Mouse (Mus musculus) cerebellum, adult 8-10 months (tissue): Measurements from ENCODE around the gene Dusp6.
"Not testable (repeated sequence)": the region's sequence is repeated elsewhere in the genome, so short reads cannot be mapped to it uniquely, and the experiment has no call there.

Source experiments
- DNase-seq: peaks from one replicate; pipeline ENCODE4 v3.0.0; 2022

The Dusp6 gene

DNA sequence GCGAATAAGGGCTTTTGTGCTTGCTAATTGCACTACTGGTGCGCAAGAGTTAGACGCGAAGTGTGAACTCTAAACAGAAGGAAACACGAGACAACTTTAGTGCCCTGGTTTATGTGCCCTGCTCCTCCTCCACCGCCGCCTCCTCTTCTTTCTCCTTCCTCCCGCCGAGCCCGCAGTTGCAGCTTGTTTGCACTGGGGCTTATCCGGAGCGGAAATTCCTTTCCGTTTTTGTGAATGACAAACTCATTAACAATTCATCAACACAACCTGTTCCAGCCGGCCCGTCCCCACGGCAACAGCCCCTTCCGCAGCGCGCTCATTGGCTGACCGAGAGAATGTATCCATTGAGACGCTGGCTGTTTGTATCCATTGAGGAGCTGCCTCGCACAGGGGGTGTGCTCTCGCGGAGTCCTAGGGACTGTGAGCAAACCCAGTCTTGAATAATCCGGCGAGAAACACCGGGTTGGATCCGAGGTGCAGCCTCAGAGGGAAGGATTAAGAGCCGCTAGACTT is at the start of gene Dusp6:
Dusp6 (plus strand) TSS at position 365 of the 513 bp plus-strand sequence.
- peak; percentile 81 for DNase-seq

DNA sequence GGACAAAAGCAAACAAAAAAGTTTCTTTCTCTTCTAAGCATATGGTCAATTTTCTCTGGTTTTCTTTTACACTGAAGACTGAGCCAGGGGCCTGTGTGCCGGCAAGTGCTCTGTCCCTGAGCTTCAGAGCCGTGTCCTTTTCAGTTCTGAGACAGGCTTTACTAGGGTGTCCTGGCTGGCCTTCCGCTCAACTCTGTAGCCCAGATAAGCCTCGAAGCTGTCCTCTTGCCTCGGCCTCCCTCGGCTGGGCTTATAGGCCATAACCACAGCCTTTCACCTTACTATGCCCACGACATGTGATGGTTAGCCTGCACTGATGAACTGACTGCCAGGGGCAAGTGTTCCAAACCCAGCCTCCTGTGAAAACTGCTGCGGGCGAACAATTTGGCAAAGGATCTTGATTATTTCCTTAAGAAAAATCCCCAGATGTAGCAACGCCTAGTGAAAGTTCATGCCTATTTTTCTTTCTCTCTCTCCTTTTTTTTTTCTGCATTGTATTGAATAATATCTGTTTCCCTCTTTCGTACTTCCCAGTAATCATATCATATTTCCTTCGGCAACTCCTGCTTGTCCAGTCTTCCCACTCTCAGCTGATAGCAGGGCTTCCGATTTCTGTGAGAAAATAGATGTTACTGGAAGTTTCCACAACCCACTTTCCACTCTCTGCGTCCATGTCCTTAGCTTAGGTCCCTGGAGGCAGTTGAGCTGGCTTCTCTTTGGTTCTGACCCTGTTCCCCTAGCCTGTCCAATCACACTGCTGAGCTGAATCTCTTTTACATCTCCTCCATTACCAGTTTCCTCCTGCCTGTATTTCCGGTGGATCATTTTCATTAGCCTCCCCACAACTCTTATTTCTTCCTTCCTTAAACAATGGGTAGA is 48.4 kb upstream of the Dusp6 start:
- no peak for DNase-seq

DNA sequence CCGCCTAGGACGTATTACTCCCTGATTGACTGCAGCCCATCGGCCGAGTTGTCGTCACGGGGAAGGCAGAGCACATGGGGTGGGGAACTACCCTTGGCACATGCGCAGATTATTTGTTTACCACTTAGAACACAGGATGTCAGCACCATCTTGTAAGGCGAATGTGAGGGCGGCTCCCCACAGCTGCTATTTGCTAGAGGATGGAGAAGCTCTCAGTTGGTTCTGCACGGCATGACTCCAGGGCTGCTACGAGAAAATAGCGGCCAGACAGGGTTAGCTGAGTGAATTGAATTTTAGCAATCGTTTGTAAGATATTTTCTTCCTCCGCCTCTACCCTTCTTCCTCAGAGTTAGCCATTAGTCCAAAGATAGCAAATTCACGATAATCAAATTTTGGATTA is 46.5 kb upstream of the Dusp6 start:
- not testable (repeated sequence) for DNase-seq

GRCm38 (mm10) chr10:99221540-99221939 is 41.5 kb upstream of the Dusp6 start:
- no peak for DNase-seq

DNA sequence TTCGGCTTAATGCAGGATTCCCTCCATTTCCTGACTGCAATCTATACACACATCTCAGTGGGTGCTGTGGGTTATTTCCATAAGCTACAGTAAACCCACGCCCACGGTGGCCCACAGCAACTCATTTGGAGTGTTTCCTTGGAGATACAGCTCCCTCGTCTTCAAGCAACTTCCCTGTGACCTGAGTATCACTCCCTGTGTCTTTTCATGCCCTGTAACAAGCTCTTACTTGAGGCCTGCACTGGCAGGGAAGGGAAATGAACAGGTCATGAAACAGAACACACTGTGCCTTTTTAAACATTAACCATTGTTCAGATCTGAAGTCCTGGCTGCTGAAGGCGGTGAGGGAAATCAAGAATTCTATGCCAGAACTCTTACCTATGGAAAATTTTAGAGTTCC is 40.3 kb upstream of the Dusp6 start:
- no peak for DNase-seq

GRCm38 (mm10) chr10:99224218-99224617 is 38.8 kb upstream of the Dusp6 start:
- DNase-seq, result no peak

- no peak for DNase-seq
These were observed 36.2 kb upstream of the Dusp6 start for GRCm38 (mm10) chr10:99226782-99227181.

DNA sequence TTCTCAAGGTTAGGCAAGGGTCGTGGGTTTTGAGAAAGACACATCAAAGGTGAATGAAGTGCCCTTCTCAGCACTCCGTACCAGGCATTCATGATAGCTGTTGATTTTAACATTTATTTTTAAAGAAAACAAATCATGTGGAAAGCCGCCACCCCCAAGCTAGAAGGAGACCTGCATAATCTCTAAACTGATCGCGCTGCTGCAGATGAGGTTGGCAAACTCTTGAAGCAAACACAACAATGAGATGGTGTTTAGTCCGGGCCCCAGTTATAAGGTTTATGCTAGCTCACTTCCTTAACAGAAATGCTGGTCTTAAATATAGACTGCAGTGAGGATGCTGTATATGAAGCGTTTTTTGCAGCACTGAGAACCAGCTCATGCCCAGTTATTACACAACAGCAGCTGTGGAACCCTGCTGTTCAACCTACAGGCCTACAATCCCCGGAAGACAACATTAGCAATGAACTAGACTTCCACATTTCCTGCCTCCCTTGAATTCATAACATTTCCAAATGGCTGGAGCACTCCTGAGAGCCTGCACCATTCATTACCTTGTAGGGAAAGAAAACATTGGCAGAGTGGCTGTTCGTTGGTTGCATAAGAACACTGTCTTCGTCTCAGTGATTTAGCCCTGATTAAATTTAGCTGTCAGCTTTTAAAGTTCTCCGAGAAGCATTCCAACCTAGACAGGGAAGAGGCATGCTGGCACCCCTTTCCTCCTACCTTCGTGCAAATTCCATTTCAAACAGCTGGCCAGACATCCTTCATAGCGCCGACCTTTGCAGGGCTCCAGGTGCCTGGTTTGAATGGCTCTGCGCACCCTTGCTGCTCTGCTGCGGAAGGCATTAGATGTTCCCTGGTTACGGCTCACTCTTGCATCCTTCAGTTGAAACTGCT is 34.8 kb upstream of the Dusp6 start:
- no peak for DNase-seq

DNA sequence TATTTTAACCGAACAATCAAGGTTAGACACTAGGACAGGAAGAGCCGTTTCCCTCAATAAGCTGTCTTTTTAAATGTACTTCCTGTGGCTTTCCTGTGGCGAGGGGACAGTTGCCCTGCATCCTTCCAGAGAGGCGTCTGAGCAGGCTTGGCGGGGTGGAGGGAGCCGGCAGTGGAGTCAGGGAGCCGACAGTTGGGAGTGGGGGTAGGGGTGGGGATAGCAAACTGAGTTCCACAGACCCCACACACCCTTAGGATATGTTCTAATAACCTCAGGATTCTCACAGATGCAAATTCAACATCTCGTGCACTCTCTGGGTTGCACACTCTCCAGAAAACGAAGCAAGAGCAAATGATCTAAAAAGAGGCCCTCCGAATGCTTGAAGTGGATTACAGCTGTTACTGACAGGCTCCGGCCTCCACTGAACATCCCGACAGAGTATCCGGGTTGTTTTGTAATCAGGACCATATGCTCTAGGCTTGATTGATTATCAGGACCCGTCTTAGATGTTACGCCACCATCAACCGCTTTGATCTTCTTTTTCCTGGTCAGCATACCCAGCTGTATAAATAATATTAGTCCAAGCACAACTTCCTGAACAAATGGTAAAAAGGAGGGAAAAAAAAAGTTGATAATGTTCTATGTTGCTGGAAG is 33.9 kb upstream of the Dusp6 start:
- DNase-seq, result no peak

- DNase-seq, result no peak
These were observed 30.4 kb upstream of the Dusp6 start for GRCm38 (mm10) chr10:99232518-99233227.

GRCm38 (mm10) chr10:99234336-99234735 is 28.7 kb upstream of the Dusp6 start:
- no peak for DNase-seq

- no peak for DNase-seq
These were observed 27.9 kb upstream of the Dusp6 start for GRCm38 (mm10) chr10:99235081-99235480.

- DNase-seq, result no peak
These were observed 25.7 kb upstream of the Dusp6 start for GRCm38 (mm10) chr10:99237205-99237832.

- no peak for DNase-seq
These were observed 24.5 kb upstream of the Dusp6 start for GRCm38 (mm10) chr10:99238537-99238936.

DNA sequence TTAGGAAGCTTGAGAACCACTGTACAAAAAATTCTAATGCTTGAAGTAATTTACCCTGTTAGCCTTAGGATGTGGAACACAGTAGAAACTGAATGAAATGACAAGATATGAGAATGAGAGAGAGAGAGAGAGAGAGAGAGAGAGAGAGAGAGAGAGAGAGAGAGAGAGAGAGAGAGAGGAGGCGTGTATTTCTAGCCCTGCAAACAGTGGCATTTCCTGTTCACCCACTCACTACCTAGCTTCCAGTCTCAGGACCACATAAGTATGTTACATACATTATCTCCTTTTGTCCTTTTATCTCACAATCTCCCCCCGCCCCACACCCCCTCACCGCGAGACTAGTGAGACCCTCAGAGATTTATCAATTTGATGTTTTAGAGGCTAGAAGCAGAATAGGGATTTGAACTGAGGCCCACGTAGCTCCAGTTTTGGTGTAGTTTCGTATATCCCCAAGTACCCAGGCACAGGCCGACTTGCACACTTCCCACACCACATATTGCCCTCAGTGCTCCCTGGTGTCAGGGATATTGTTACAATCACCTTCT is 21.7 kb upstream of the Dusp6 start:
- no peak for DNase-seq

DNA sequence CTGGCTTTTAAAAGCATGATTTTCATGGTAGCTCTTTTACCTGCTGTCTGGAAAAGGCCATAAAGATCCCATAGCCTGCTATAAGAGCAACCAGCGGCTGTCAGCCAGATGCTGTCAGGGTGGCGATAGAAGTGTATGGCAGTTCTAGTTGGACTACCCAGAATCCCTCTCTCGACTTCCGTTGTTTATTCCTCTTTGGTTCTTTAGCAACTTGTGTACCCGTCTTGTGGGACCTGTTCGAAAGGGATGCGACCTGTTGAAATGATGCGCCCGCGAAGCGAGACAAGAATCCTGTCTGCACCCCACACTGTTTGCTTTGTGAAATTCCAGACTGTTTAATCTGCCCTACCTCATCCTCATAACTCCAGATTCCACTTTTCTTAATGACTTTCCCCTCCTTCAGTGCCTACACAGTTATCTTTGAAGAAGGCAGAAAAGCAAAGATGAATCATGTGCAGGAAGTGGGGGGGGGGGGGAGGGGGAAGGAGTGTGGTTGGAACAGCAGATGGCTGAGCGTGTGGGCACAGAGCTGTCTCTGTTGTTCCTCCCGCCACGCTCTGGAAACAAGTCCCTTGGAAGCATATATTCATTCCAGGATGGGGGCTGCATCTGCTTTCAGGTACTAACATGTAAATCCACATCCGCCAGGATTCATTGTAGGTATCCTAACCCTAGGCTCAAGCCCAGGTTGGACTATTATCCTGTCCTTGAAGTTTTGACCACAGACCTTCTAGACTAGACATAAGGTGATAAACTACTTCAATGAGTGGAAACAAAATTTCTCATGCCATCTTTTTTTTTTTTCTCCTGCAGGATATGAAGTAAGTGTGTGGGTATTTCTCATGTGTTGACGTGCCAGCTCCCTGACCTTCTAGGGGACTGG is 21.0 kb upstream of the Dusp6 start:
- DNase-seq, result no peak

- DNase-seq, result no peak
These were observed 20.3 kb upstream of the Dusp6 start for GRCm38 (mm10) chr10:99242721-99243120.

GRCm38 (mm10) chr10:99243907-99244489 is 19.0 kb upstream of the Dusp6 start:
- no peak for DNase-seq

- DNase-seq, result no peak
These were observed 18.3 kb upstream of the Dusp6 start for GRCm38 (mm10) chr10:99244655-99245260.
